Mouse (Mus musculus) heart, adult 2 months (tissue): Measurements from ENCODE around the gene Mrfap1. TPM values are rescaled to one million over a fixed set of nuclear protein-coding genes. Genes with fewer than 3 reads are reported as not detected.

Experiments used
- DNase-seq, 2 experiments: peaks; one replicate each; pipeline ENCODE4 v3.0.0; 2021
- H3K27ac ChIP-seq: fragments of 200-600 bp; 2 replicates; pipeline ENCODE4 v1.8.1; 2022
- H3K27me3 ChIP-seq: fragments of 200-500 bp; 2 replicates; pipeline ENCODE4 v1.6.1; 2012; ENCODE audit warnings: mild to moderate bottlenecking, low read length, inconsistent platforms, mixed read lengths; ENCODE audit not compliant: control insufficient read depth, insufficient read depth
- H3K36me3 ChIP-seq: fragments of 200-500 bp; 2 replicates; pipeline ENCODE4 v1.6.1; 2012; ENCODE audit warnings: low read length, inconsistent platforms; ENCODE audit not compliant: control insufficient read depth, insufficient read depth
- H3K4me1 ChIP-seq: fragments of 200-500 bp; 2 replicates; pipeline ENCODE4 v1.6.1; 2011; ENCODE audit warnings: low read length; ENCODE audit not compliant: control insufficient read depth, insufficient read depth
- H3K4me3 ChIP-seq: fragments of 200-600 bp; 2 replicates; pipeline ENCODE4 v1.8.1; 2022
- H3K79me2 ChIP-seq: fragments of 200-500 bp; replicated peaks from 2 replicates; pipeline ENCODE4 v1.6.1; 2012; ENCODE audit warnings: mild to moderate bottlenecking, inconsistent platforms, low read length, moderate library complexity, mixed read lengths; ENCODE audit not compliant: control insufficient read depth, insufficient read depth
- H3K9ac ChIP-seq: fragments of 200-500 bp; 2 replicates; pipeline ENCODE4 v1.6.1; 2012; ENCODE audit warnings: low read depth, mild to moderate bottlenecking, control low read depth, inconsistent platforms, low read length, mixed read lengths
- CTCF ChIP-seq: fragments of 200-600 bp; IDR thresholded peaks from 2 replicates; pipeline ENCODE4 v1.8.1; 2022; ENCODE audit warnings: antibody characterized with exemption, mild to moderate bottlenecking, moderate library complexity
- EP300 ChIP-seq: fragments of 200-500 bp; IDR thresholded peaks from 2 replicates; pipeline ENCODE4 v1.6.1; 2011; ENCODE audit warnings: low read depth, low read length, control low read depth; ENCODE audit not compliant: insufficient read depth
- POLR2A ChIP-seq: fragments of 200-500 bp; IDR thresholded peaks from 2 replicates; pipeline ENCODE4 v1.6.1; 2011; ENCODE audit warnings: mild to moderate bottlenecking, low read depth, low read length, control low read depth; ENCODE audit not compliant: insufficient read depth
- WGBS: fragments of 180-500 bp; shearing (Covaris S2); methylation state at CpG from one replicate; pipeline ENCODE4 v1.1.7; 2018; 5-methylcytosine and 5-hydroxymethylcytosine counted together
- intact Hi-C: fragments of 180-260 bp; cut with DNase I; formaldehyde crosslinking; loops from one replicate; pipeline ENCODE4 v1.15.1; 2025
- polyA plus RNA-seq: library from polyadenylated mRNA; depleted of rRNA; stranded (reverse); fragments of >200 nt; gene quantifications from 2 replicates; pipeline ENCODE4 v1.2.3, GENCODE M21; 2012; rRNA removed
- total RNA-seq, 2 experiments: library from RNA; stranded (reverse); gene quantifications; 2 replicates each; pipeline ENCODE4 v1.2.3; 2021

Mrfap1 gene
- total and polyA plus RNA-seq, 3 experiments: 89.1 to 273 (median 267) TPM

- no peak for DNase-seq
- Histone ChIP-seq H3K27me3 (no peaks in the 10 kb centered on the region), H3K36me3 (no peaks in the 10 kb centered on the region), H3K27ac (peak overlapping the region; percentile 47), H3K79me2 (no peaks in the 10 kb centered on the region; the same call in 1 of the 2 replicates), H3K4me1 (peaks cover 3% of the 10 kb centered on the region), H3K4me3 (peak overlapping the region; percentile 65), H3K9ac (peak overlapping the region; percentile 92)
- intact Hi-C loops: no loop called here
- TF ChIP-seq POLR2A (no peak), CTCF (no peak), EP300 (no peak)
- under 1% methylated on average over 76 of the region's 76 CpGs for WGBS
Observed at GRCm38 (mm10) chr5:36747794-36748535, 48.6 kb downstream of the Mrfap1 start.

GRCm38 (mm10) chr5:36747071-36747470 is 49.5 kb downstream of the Mrfap1 start:
- Histone ChIP-seq H3K27me3 (no peaks in the 10 kb centered on the region), H3K36me3 (no peaks in the 10 kb centered on the region), H3K9ac (no peak overlapping the region), H3K4me3 (peak overlapping the region; percentile 65), H3K4me1 (peaks cover 3% of the 10 kb centered on the region), H3K27ac (no peak overlapping the region), H3K79me2 (no peaks in the 10 kb centered on the region; the same call in 1 of the 2 replicates)
- TF ChIP-seq EP300 (no peak), POLR2A (no peak), CTCF (no peak)
- no peak for DNase-seq
- intact Hi-C loops: no loop called here
- WGBS: 65% methylated on average over 7 of the region's 7 CpGs

Other genes with a start within 250 kb of the Mrfap1 start
- gene Tbc1d14, start 203.5 kb downstream of the Mrfap1 start, total RNA-seq: 10 to 100 TPM; 11.7 to 12.4 TPM
- 13.0 and 20.4 TPM in 2 replicates for gene Tbc1d14, start 203.5 kb downstream of the Mrfap1 start, polyA plus RNA-seq
- 100 to 1,000 TPM in 1 of 2 experiments, 10 to 100 TPM in 1; 81.8 to 104 TPM for gene D5Ertd579e, start 100.7 kb downstream of the Mrfap1 start, total RNA-seq
- 22.5 and 45.3 TPM in 2 replicates for gene D5Ertd579e, start 100.7 kb downstream of the Mrfap1 start, polyA plus RNA-seq
- gene Bloc1s4, start 48.1 kb downstream of the Mrfap1 start, total RNA-seq: 10 to 100 TPM; 11.1 to 13.5 TPM
- 8.8 and 9.7 TPM in 2 replicates for gene Bloc1s4, start 48.1 kb downstream of the Mrfap1 start, polyA plus RNA-seq
- gene Man2b2, start 33.9 kb upstream of the Mrfap1 start, total RNA-seq: 10 to 100 TPM; 20.3 to 20.6 TPM
- gene Man2b2, start 33.9 kb upstream of the Mrfap1 start, polyA plus RNA-seq: 24.1 and 32.1 TPM in 2 replicates
- gene Ppp2r2c, start 71.7 kb upstream of the Mrfap1 start, total RNA-seq: under 1 TPM; 0.78 to 0.96 TPM
- gene Ppp2r2c, start 71.7 kb upstream of the Mrfap1 start, polyA plus RNA-seq: 0.06 and 0.12 TPM in 2 replicates
- 10 to 100 TPM; 82.3 to 99.7 TPM for gene Wfs1, start 192.4 kb upstream of the Mrfap1 start, total RNA-seq
- gene Wfs1, start 192.4 kb upstream of the Mrfap1 start, polyA plus RNA-seq: 72.3 and 73.8 TPM in 2 replicates